Mouse (Mus musculus) adrenal gland, adult 18-20 months (tissue): ENCODE results near the gene Fam189a2. TPM values are rescaled to one million over a fixed set of nuclear protein-coding genes. Genes with fewer than 3 reads are reported as not detected.

ENCODE experiments used
- DNase-seq, 2 experiments: peaks; one replicate each; pipeline ENCODE4 v3.0.0; 2021 to 2022; ENCODE audit warnings: low spot score in 2 of 2
- total RNA-seq, 2 experiments: library from RNA; stranded (reverse); gene quantifications; 1 replicate in 1 of 2; 2 replicates in 1 of 2; pipeline ENCODE4 v1.2.3; 2021

Fam189a2 gene
- total RNA-seq, 2 experiments from 2014 or later = 7.4 to 9.5 TPM

DNA sequence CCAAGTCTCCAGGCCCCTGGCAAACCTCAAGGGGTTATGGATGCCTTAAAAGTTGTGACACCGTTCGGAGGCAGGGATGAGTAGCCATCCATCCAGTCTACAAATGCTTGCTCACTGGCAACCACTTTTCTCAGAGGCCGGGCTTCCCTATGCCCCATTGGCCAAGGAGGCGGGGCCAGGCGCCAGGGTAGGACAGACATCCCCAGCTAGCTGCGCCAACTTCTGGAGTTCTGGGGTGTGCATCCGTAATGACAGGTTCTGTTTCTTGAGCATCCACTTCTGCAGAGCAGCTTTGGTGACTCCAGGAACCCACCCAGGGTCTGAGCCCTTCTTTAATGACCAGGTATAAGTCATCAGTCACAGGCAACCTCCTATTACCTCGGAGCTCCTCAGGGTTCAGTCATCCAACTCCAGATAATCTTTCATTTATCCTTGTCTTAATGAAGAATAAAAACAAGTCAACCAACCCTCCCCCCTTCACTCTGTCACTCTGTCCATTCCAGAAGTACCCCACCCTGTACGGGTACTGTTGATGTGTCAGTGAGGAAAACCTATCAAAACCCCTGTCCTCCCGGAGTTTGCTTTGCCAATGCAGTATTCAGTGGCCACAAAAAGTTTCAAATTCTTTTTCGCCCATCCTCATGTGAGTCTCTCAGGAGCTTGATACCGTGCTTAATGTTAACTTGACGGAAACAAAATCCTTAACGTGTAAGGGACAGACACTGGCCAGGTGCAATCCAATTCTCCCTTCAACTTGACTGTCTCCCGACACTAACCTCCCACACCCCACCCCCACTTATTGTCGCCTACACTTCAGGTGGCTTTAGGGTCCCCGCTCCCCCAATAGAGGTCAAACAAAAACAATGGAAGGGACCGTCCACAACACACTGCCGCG, 956 bp downstream of the Fam189a2 start:
- peak; percentile 13 to 45 for DNase-seq

DNA sequence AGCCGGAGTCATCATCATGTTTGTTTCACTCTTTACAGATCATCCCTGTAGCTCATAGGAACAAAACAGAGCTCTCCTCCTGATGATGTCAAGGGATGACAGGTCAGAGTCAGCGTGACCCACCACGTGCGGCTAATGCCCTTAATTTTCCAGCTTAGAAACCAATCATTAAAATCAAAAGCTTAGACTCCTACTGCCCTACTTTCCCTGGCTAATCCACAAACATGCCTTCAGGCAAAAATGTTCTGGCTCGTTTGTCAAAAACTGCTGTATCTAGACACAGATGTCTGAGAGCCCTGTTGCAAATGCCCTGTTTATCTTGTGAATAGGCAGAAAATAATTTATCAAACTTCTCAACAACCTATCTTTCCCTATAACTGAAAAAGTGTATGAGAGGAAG, 4.9 kb downstream of the Fam189a2 start:
- DNase-seq = no peak

DNA sequence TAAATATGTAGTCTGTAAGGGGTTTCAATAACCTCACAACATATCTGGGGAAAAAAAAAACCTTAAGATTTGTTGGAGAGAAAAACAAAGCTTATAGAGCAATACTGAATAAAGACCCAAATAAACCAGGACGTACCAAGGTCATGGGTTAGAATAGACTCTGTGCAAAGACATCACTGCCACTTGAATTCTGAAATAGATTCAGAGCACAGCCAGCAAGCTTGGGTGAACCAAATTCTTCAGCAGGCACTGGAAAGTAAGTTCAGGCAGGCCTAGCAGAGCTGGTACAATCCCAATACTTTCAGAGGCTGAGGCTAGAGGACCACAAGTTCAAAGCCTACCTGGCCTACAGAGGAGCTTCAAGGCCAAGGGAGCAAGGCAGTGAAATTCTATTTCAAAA, 6.2 kb downstream of the Fam189a2 start:
- no peak for DNase-seq

DNA sequence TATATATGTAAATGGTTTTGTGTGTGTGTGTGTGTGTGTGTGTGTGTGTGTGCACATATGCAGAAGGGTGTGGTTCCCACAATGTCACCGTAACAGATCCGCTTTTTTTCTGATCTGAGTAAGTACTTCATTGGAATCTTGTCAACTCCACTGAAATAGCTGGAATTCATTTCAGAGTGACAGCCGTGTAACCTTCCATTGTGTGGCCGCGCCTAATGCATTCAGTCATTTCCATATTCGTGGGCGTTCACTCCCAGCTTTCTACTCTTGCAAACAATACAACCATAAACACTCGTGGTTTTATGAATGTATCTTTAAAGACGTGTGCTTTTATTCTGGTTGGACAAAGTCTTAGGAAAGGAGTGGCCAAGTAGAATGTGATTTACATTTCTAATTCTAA, 6.7 kb downstream of the Fam189a2 start:
- no peak for DNase-seq

DNA sequence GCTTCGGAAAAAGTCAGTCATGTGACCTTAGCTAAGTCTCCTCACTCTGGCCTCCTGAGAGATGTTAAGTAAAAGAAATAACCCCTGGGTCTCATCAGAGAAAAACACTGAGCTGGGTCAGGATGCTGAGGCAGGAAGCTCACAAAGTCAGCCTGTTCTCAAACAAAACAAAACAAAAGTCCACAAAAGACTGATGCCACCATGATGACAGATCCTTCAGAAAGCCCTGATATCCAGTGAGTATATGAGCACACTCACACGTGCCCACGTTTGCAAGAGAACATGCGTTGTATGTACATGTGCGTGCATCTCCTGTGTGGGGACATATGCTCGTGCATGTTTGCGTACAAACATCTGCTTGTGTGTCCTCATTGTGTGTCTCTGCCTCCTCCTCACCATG, 7.5 kb downstream of the Fam189a2 start:
- no peak for DNase-seq

DNA sequence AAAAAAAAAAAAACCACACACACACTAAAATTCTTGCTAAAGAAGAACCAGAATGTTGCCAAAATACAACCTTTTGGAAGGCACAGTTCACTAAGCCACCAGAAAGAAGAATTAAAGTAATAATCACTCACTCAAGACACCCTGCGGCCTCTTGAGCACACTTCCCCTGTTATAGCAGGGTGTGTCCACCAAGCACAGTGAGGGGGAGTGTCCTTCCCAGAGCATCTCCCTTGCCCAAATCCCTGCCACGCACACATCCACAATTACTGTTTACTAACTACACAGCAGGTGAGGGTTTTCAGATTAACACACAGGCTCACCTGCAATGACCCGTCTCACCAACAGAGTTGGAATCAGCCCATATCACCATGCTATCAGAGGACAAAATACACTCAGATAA, 8.0 kb downstream of the Fam189a2 start:
- DNase-seq = no peak

DNA sequence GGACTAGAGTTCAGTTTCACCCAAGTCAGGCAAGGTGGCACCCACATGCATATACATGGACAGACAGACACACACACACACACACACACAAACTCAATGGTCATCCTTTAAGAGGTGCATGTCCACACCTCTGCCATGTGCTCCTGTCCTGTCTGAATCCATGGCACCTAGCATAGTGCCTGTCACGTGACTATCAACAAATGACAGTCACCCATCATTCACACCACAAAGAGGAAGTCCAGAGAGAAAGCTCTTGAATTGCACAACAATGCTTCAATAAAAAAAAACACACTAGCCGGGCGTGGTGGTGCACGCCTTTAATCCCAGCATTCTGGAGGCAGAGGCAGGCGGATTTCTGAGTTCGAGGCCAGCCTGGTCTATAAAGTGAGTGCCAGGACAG, 8.5 kb downstream of the Fam189a2 start:
- no peak for DNase-seq

DNA sequence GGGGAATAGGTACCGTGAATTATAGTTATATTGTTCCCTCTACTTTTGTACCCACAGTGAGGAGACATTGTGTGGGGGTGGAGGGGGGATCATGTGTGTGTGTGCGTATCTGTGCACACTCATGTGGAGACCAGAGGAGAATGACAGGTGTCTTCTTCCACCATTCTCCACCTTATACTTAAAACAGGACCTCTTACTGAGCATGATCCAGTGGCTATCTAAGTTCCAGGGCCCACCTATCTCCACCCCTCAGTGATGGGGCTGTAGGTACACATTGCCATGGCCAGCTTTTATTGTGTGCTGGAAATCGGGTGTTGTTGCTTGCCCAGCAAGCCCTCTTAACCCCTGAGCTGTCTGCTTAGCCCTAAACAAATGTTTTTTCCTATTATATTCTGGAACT, 10.1 kb downstream of the Fam189a2 start:
- DNase-seq = no peak

DNA sequence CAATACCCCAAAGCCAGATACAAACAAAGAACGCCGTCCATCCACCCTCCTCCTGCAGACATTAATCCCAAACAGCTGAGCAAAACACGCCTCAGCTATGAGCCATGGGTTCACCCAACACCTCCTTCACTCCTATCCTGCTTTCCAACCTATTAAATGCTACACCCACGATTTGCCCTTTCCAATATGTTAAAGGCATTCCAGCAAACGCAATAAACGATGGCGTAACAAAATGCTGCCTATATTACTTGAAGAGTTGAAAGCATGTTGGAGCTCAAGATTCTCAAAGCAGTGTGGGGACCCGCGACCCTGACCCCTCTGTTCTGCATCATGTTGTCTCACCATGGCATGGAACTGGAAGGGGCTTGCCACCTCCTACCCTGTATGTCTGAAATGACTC, 11.2 kb downstream of the Fam189a2 start:
- no peak for DNase-seq

DNA sequence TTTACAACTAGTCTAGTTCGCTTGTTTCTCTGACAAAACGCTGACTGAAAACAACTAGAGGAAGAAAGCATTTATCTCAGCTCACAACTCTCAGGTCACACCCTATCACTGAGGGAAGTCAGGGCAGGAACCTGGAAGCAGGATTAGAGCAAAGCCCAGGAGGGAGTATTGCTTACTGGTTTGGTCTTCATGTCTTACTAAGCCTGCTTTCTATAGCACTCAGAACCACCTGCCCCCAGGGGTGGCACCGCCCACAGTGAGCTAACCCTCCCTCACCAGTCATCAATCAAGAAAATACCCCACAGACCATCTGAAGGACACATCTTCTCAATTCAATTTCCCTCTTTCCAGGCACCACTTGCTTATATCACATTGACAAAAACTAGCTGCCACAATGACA, 12.4 kb downstream of the Fam189a2 start:
- no peak for DNase-seq

DNA sequence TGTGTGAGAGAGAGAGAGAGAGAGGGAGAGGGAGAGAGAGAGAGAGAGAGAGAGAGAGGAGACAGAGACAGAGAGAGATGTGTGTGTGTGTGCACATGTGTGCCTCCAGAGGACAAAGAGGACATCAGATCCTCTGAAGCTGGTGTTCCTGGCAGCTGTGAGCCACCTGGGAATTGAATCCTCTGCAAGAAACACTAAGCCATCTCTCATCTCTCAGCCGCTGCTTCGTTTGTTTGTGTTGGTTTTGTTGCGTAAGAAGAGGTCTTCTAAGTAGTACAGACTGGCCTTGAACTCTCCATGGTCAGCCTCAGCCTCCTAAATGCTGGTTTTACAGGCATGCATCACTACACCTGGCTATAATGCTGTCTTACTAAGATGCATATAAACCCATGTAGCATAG, 12.9 kb downstream of the Fam189a2 start:
- DNase-seq = no peak

DNA sequence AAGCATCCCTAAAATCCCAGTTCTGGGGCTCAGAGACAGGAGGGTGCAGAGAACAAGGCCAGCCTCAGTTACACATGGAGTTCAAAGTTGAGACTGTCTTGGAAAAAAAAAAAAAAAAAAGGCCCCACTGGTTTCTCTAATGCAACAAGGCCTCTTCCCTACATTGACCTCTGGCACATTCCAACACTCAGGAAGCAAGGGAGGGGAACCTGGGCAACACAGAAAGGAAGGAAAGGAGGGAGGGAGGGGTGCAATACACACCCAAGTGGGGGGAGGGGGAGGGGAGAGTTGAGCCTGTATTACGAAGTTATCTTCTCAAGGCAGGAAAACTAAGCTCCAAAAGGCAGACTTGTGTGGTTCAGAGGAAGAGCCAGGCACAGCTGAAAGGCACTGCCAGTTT, 13.4 kb downstream of the Fam189a2 start:
- DNase-seq = no peak

DNA sequence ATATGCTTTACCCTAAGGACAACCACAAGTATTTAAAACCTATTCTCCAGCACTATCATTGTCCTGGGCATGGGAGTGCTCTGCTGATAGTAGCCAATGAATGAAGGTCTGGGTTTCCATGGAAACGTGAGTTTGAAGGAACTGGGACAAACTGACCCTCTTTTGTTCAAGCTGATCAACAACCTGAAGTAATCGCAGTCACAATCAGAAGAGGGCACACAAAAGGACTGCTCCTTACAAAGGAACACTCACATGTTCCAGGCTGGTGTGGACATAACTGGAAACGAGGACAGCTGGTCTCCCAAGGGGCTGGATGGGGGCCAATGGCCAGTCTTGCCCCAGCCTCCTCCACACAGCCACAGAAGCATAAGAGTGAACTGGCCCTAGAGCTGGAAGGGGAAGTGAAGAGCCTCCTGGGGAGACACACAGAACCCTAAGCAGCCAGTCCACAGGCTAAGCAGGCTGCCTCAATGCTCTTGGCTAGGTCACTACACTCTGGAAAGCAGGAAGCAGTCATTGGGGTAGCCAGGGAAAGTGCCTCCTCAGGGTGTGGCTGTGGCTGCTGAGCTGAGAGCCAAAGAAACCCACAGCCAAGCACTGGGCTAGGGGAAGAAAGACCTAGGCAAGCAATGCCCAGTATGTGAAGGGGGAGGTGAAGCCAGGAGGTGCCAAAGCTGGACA, 14.0 kb downstream of the Fam189a2 start:
- peak in 1 of 2 experiments; percentile 33 for DNase-seq

DNA sequence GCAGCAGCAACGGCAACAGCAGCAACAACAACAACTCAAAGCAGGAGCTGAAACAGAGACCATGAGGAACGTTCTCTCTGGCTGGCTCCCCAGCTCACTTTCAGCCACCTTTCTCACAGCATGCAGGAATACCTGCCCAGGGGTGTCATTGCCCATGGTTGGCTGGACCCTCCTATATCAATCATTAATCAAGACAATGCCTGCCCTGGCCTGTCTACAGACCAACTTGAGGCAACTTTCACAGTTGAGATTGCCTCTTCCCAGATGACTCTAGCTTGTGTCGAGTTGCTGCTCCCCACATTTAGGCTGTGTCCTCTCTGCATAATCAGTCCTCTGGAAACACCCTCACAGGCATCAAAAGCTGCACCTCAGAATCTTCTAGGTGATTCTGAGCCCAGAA, 17.6 kb downstream of the Fam189a2 start:
- no peak for DNase-seq

DNA sequence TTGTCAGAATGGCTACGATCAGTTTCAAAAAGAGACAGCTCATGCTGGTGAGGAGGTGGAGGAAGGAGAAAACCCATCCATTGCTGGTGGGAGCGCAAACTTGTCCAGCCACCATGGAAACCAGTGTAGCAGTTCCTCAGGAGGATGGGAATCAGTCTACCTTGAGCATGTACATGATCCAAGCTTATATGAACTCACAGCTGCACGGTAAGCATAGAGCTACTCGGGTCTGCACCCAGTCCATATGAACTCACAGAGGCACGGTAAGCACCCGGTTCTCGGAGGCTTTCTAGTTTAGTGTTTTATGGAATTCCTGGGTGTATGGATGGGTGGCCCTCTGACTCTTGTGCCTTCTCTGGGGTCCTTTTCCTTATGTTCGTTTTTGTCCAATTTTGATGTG, 18.3 kb downstream of the Fam189a2 start:
- DNase-seq = no peak

DNA sequence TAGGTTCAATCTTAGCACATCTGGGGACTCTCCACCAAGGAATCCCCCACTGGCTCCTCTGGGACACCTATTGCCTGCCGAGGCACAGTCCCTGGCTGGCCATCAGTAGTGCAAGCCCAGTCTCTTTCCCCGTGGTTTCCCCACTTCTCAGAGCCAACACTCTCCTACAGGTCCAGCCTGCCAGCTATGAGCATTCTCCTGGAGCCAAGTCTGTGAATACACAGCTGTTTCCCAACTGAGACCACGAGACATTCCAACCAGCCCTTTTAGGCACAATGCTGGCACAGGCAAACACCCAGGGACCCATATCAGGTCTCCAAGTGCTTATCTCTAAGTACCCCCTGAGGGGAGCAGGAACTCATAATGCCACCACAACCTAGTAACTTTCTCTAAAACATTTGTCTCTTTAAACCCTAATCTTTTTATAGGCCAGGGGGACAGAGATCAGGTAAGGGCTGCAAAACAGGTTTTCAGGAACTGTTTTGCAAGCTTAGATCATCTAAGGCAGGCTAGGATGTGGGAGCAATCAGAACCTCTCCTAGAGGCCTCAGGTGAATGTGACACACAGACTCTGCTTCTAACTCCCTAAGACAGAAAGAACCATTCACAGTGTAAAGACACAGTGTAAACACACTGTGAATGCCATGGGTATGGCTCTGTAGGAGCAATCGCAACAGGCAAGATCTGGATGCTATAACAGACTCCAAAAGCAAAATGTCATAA, 23.0 kb downstream of the Fam189a2 start:
- no peak for DNase-seq

DNA sequence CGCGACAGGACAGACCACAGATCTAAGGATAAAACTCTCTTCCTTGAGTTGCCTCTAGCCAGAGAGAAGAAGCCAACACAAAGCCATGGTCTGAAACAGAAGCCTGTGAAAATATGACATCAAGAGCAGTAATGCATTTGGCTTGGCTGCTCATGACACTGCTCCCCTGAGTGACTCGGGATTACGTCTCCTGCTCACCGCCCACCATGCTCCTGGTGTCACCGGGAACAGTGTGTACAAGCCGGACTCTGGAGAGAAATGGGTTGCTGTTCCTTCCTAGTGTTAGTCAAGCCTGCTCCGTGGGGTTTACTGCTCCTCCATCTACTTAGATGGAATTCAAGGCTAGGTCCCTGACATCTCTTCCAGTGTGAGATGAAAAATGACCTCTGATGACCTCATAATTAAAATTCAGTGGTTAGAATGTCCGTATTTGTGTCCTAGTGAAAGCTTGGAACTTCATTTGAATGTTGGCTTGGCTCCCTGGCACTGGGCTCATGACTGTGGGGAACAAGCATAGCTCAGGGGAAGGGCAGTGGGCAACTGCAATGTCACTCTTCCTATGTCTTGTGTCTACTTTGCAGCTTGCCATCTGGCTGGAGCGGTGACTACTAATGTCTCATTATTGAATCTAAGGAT, 23.7 kb downstream of the Fam189a2 start:
- DNase-seq = no peak

DNA sequence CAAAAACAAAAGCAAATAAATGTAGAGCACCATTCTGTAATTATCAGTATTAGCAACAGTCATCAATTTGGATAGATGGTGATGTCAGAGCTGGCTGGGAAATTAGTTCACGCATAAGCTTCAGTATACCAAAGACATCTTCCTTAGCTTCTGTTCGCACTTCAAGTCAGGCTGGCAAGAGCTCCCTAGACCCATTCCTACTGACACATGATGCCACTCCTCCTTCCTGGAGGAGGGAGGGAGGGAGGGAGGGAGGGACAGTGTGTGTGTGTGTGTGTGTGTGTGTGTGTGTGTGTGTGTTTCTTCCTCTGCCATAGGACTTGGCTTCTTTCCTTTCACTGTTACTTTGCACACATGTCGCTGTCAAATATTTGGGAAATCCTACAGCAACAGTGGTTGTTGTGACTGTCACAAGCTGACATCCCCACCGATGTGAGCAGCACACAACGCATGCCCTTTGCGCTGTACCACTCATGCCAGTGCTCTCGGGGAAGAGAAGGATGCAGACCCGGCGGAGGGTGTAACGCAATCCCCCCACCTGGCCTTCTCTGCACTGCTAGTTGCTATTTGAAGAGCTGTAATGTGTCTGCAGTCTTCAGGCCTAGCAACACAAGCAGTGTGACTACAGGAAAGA, 34.9 kb downstream of the Fam189a2 start:
- no peak for DNase-seq

DNA sequence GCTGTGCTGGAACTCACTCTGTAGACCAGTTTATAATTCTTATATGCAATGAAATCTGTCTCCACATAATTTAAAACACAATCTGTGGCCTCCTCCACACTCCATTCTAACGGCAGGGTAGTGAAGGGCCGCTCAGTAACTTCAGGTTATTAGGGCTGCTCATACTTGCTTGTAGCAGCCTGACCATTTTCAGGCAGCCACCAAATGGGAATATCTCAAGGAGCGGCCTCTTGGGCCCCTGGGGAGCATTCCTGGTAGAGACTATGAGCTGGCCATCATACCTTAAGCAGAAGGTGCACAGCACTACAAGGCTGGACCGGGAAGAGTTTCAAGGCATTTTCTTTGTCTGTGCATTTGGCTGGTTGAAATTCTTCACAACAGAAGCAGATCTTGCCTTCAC, 42.7 kb downstream of the Fam189a2 start:
- no peak for DNase-seq

DNA sequence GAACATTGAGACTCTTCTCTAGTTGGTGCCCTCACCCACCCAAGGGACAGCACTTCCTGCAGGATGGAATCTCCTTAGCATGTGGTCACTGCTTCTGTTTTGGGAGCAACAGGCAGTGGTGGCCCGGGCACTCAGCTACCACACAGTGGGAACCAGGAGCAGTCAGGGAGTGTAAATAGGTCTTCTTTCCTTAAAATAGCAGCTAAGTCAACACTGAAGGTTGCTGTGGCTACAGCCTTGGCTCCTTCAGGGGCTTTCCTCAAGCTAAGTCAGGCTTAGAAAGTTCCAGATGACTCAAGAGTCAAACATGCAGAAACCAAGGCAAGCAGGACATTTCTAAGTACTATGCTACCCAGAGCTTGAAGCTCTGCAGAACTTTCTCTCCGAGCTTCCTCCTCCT, 43.5 kb downstream of the Fam189a2 start:
- DNase-seq = no peak

DNA sequence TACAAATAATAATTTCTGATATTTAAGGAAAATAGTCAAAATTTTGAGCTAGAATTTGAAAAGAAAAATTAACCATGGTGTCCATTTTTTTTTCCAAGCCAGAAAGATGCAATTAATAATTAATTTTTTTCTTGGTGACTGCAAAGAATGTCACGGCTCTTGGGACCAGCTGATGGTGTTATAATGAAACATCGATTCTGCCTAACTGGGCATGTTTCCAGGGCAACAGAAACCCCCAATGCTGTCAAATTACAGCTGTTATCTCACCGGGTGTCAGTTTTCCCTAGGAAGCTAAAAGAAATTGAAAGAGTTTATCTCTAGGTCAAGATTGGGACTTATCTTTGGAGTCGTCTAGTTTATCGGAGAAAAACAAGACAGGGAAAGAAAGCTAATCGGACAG, 46.6 kb downstream of the Fam189a2 start:
- DNase-seq = no peak
